Mouse (Mus musculus) gastrocnemius, adult 18-20 months (tissue): ENCODE measurements at regions not wholly inside any gene's neighbourhood (a gene's known extent, or its start where the extent isn't known, plus 50 kb on each side); places are given as distances from the start of the nearest gene placed in this dataset.

Experiments
- DNase-seq: peaks from one replicate; pipeline ENCODE4 v3.0.0; 2021; ENCODE audit warnings: low spot score

DNA sequence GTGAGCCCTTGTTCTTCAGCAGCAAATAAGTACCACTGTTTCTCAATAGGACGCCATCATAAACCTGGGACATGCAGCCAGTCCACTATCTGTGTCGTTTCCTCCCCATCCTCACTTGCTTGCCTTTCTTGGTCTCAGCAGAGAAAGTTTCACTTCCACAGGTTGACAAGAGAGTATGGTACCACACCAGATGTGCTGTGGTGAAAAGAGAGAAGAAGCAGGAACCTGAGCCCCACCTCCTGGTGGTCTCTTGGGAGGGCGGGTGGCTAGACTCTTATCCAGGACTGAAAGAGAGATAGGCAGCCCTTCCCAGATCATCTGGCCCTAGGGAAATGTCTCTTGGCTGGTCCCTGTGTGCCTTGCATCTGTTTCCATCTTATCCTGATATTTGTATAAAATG is 133.1 kb upstream of the Zmiz1 start:
- no peak for DNase-seq

DNA sequence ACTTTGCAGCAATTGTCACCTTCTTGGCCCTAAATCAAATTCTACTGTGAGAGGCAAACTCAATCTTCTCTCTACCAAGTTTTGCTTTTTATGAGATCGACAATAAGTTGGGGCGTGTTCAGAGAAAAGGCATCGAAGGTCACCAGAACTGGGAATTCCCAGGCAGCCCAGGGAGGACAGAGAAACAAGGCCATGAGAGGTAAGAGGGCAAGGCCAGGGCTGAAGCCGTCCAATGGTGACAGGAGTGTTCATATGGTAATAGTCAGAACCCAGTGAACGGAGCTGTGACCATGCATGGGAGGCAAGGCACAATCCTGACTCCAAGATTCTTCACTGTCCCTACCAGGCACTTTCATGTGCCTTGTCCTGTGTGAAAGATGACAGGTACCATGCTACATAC is 130.8 kb upstream of the Zmiz1 start:
- no peak for DNase-seq

DNA sequence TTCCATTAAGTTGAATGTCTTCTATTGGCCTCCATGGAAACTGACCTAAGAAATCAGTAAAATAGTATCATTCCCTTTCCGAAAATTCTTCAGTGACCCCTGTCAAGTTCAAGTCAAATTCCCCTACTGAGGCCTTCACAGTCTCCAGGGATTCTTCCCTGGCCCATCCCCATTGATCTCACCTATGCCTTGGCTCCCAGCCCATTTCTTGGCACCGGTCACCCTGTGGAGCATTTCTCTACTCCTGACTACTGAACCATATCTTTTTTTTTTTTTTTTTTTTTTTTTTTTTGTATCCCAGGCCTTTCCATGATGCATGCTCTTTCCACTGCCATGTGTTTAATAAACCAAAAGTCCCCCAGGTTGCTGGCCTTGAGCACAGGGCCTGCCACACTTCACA is 124.8 kb upstream of the Zmiz1 start:
- DNase-seq, result no peak

- DNase-seq, result no peak
Measured at GRCm38 (mm10) chr14:25336875-25337274, 122.1 kb upstream of the Zmiz1 start.

DNA sequence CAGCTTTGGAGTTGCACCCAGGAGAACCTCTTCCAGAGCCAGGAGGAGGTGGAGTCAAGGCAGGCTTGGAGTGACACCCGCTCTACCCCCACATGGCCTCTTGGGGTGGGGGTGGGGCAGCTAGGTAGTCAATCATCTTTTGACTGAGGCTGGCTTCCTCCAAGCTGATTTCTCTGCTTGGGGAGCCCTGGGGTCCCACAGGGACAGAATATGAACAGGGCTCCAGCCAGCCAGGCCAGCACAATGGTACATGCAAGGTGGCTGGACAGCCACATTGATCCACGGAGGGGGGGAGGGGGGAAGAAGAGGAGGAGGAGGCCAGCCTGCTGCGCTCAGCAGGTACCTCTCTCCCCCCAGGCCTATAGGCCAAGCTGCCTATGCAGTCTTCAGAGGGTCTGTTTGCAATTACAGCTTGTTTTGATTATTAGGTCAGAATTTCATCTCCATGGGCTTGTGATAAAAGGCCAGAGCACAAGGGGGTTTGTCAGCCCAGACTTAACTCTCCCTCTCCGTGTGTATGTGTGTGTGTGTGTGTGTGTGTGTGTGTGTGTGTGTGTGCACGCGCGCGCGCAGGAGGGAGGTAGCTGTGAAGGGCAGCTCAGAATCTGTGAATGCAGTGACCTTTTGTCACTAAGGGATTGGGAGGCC is 120.5 kb upstream of the Zmiz1 start:
- DNase-seq, result no peak

- DNase-seq, result no peak
Measured at GRCm38 (mm10) chr14:25340845-25341244, 118.1 kb upstream of the Zmiz1 start.

DNA sequence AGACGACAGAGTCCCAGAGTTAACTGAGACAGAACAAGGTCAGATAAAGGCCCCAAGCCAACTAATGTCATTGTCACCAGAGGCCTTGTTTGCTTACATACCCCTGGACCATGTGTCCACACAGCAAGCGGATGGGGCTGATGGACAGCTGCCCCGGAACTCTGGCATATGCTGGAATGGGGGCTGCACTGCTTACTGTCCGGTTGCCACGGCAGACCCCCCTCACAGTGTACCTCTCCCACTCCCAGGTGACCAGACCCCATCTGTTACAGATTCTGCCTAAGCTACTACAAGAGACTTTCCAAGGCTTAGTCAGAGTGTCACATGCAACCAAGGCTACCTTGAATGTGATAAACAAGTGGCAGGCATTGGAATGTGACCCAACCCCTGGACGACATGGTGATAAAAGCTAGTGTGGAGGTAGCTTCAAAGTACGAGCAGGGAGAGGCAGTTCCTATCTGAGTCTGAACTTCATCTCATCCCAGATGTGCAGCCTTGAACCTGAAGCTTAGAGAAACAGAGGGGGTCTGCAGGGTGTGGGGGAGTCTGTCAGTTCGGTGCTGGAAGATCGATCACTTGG is 117.0 kb upstream of the Zmiz1 start:
- DNase-seq, result no peak

DNA sequence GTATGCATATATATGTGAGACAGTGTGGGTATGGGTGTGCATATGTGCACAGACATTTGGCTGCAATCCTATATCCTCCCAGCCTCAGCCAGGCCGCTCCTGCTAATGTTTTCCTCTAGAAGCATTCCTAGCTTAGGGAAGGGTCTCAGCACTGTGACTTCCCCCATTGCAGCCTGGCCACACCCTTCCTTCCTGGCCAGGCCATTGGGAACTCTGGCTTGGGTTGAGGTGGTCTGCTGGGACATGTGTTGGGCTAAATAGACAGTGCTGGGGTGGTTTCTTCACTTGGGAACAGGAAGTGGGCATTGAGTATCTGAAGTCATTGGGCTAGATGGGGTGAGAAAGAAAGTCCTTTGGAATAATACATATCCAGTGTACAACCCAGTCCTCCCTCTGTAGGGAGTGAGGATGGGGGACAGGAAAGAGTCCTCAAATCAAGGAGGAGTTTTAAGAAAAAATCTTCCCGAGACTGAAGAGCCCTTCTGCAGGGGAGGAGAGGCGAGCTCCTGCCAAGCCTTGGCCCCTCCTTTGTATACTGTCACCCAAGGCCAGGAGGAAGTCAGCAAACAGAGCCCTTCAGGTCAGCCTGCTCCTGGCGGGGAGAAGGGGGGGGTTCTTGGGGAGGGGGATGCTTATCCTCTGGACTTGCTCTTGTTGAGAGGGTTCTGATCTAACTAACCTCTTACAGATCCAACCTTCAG is 116.0 kb upstream of the Zmiz1 start:
- no peak for DNase-seq

DNA sequence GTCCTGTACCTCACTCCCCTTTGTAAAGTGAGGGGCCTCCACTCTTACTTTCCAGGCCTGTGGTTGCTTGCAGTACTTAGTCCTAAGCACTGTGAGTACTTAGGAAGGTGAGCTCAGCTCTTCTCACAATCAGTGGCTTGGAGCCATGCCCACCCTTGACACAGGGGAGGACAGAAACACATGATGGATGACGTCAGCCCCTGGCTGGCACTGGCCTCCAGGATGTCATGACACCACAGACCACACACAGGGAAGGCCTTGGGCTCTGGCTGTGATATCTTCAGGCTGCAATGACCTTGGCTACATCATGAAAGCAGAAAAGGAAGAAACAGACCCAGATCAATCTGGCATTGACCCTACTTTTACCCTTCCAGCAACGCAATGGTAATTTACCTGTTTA is 113.0 kb upstream of the Zmiz1 start:
- DNase-seq, result no peak

DNA sequence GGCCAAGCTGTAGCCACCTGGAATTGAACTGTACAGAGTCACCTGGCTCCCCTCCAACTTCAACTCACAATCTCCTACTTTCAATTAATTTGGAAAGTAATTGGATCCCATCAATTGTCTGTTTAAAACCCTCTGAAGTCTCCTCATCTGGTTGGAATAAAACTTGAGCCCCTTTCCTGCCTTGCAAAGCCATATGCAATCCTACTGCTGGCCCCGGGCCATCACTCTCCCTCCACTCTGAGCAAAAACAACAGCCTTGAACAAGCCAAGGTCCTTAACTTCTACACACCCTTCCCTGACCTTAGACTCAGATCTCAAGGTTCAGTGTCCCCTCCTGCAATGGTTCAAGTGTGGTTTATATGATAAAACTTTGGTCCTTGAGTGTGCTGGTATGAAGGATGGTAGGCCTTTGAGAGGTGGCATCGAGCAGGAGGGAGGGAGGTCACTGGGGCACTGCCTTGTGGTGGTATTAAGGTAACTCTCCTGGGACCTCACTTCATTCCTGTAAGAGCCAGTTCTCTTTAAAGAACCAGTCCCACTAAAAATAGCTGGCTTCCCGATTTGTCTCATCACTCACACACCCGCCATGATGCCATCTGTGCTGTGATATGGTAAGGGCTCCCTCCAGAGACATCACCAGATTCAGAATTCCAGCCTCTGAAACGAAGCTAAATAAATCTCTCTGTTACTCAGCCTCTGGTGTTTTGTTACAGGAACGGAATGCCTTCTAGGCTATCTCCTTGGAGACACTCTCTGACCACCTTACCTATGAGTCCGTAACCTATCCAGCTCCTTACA is 112.0 kb upstream of the Zmiz1 start:
- peak; percentile 39 for DNase-seq

- no peak for DNase-seq
Measured at GRCm38 (mm10) chr14:25350282-25350964, 108.6 kb upstream of the Zmiz1 start.

GRCm38 (mm10) chr14:25353804-25354203 is 105.2 kb upstream of the Zmiz1 start:
- DNase-seq, result peak; percentile 81

- DNase-seq, result no peak
Measured at GRCm38 (mm10) chr14:25354288-25354850, 104.6 kb upstream of the Zmiz1 start.

GRCm38 (mm10) chr14:25357805-25358204 is 101.2 kb upstream of the Zmiz1 start:
- no peak for DNase-seq

GRCm38 (mm10) chr14:25359824-25360294 is 99.1 kb upstream of the Zmiz1 start:
- peak; percentile 69 for DNase-seq

- no peak for DNase-seq
Measured at GRCm38 (mm10) chr14:25360726-25361125, 98.3 kb upstream of the Zmiz1 start.

DNA sequence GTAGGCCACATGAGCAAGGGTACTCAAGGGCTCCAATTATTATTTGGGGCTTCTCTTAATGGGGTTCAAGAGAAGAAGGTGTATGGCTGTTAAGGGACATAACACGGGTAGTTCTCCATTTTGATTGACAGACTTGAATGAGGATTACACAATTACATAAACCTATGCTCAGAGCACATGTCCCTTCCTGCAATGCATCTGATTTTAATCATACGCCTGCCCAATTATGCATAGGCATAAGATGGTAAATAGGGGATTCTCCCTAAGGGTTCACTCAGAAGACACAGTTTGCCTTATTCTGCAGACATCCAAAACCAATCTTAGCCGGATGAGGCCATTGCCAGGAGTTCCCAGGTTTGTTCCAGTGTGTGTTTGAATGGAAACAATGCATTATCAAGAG is 97.9 kb upstream of the Zmiz1 start:
- DNase-seq, result no peak

GRCm38 (mm10) chr14:25362771-25363170 is 96.2 kb upstream of the Zmiz1 start:
- no peak for DNase-seq

- peak; percentile 57 for DNase-seq
Measured at GRCm38 (mm10) chr14:25365226-25365800, 93.7 kb upstream of the Zmiz1 start.

GRCm38 (mm10) chr14:25366009-25366408 is 93.0 kb upstream of the Zmiz1 start:
- DNase-seq, result no peak
